Mouse (Mus musculus) T-helper 2 cell (primary cell): ENCODE data around the gene Ttk.

Experiments
- in situ Hi-C: fragments of 300-600 bp; cut with MboI, MseI; formaldehyde crosslinking; loops from one replicate; pipeline ENCODE4 v1.15.1; 2025; ENCODE audit warnings: high pct_unique_total_duplicates

Gene Ttk

DNA sequence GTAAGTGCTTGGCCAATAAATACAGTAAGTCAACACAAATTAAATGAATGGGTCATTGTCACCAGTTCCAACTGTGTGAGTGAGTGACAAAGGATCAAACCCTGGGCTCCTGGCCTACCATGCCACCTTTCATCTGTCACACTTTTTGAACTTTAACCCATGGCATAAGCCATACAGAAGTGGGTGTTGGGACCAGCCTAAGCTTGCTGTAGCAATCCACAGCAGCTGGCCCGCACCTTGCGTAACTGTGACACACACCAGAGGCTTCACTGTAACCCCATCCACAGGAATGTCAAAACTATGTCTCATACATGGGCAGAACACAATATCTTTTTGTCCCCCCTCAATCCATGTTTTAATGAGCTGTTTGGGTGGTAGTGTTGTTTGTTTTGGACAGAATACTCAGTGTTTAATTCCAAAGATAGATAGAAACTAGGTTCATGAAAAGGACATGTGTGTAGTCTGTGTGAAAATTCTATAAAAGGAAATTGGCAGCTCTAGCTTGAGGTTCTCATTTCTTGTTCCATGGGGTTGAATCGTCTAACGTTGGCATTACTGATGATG lies 59.4 kb downstream of the Ttk start:
- in situ Hi-C loops, result loop anchor here (10.0 kb wide), 1 partner anchor 849 kb away; no protein-coding TSS in a partner anchor

GRCm38 (mm10) chr9:83902086-83902485 lies 67.6 kb downstream of the Ttk start:
- in situ Hi-C loops, result loop anchor here (10.0 kb wide), 1 partner anchor 97 kb away; the partner anchor contains the start of gene Elovl4

DNA sequence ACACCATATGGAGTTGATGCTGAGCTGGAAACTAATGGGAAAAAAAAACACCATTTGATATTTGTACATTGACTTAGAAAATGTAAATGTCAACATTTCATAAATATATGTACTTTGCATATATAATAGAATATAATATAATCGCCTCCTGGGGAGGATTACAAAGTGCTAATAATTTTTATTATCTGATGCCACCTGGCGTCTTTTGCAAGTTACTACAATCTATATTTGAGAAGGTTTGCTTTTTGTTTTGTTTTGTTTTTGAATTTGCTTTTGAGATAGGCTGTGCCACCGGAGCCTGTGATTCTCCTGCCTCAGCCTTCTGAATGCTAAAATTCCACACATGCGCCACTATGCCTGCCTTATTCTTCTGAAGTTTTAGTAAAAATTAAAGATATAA lies 71.3 kb downstream of the Ttk start:
- in situ Hi-C loops, result loop anchor here (10.0 kb wide), 1 partner anchor 101 kb away; the partner anchor contains the start of gene Elovl4

DNA sequence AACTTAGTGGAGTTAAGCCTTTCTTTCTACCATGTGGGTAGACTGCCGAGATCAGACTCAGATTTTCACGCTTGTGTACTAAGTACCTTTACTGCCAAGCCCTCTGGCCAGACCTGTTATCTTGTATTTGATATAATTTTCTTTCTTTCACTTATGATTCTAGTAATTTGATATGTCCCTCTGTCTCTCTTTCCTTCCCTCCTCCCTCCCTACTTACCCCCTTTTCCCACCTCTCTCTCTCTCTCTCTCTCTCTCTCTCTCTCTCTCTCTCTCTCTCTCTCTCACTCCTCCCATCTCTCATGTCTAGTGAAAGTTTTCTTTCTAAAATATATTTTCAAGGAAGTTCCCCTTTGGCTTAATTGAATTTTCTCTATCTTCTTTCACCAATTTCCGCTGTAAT lies 72.5 kb downstream of the Ttk start:
- in situ Hi-C loops, result loop anchor here (10.0 kb wide), 1 partner anchor 102 kb away; the partner anchor contains the start of gene Elovl4

- in situ Hi-C loops, result loop anchor here (10.0 kb wide), 1 partner anchor 105 kb away; the partner anchor contains the start of gene Elovl4
Measured at GRCm38 (mm10) chr9:83909836-83910235, 75.3 kb downstream of the Ttk start.

- in situ Hi-C loops, result no loop called here
Measured at GRCm38 (mm10) chr9:83910926-83911325, 76.4 kb downstream of the Ttk start.
